Mouse (Mus musculus): ENCODE results near the gene Dlgap5. TPM values are rescaled to one million over a fixed set of nuclear protein-coding genes. Genes with fewer than 3 reads are reported as not detected.
"Not testable (repeated sequence)": the region's sequence is repeated elsewhere in the genome, so short reads cannot be mapped to it uniquely, and the experiment has no call there.

Dlgap5 gene
- 5.3 and 5.9 TPM in 2 replicates for polyA plus RNA-seq (2012; rRNA removed)

DNA sequence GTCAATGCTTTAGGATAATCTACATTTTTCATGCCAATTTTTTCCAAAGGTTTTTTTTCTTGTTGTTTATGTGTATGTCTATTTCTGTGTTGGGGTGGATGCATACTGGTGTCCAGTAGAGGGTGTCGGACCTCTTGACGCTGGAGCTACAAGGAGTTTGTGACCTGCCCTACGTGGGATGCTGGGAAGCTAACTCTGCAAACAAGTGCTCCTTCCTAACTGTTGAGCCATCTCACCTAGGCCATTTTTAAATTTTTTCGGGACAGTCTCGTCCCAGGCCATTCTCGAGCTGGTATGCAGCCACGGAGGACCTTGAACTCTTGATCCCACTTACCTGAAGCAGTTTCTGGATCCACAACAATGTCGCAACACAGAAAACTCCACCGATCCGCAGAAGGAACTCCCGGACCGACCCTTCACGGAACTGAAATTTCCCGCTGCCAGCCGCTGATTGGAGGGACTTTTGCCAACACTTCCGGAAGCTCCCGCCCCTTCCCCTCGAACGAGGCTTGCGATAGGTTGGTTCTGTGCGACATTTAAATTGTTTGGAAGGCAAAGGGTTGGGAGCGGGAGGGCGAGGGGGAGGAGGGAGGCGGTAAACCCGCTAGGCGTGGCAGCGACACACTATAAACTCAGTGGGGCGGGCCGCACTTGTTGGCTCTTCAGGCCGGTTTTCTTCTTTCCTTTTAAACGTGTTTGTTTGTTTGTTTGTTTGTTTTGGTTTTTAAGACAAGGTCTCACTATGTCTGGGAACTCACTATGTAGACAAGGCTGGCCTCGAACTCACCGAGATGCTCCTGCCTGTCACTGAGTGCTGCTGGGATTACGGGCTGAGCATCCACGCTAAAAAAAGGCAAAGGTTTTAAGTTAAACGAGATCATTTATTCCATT, at the start of gene Dlgap5:
Dlgap5 (minus strand) TSS at position 633 of the 891 bp plus-strand sequence.
- TF ChIP-seq CTCF (IDR thresholded peaks at IDR 0.05; ENCODE audit: control insufficient read depth, insufficient read depth, insufficient replicate concordance, low read depth, low read length) (no peak), POLR2A (IDR thresholded peaks at IDR 0.05; ENCODE audit: control insufficient read depth, low read depth, low read length) (peak; percentile 54; the same call in 1 of the 2 replicates)
- peak within 1 kb of the TSS; percentile 95 for H3K4me3 ChIP-seq (ENCODE audit: control insufficient read depth, low read depth, low read length)
- H3K36me3 ChIP-seq (ENCODE audit: control insufficient read depth, insufficient read depth, low read length), result no peaks in the 10 kb centered on the region
- H3K27ac ChIP-seq (ENCODE audit: control insufficient read depth, insufficient read depth, low read depth, low read length), result peak within 1 kb of the TSS; percentile 79
- H3K4me1 ChIP-seq (ENCODE audit: control insufficient read depth, insufficient read depth, low read length), result peaks cover 18% of the 10 kb centered on the region
- H3K27me3 ChIP-seq (ENCODE audit: control insufficient read depth, insufficient read depth, low read length), result no peaks in the 10 kb centered on the region

DNA sequence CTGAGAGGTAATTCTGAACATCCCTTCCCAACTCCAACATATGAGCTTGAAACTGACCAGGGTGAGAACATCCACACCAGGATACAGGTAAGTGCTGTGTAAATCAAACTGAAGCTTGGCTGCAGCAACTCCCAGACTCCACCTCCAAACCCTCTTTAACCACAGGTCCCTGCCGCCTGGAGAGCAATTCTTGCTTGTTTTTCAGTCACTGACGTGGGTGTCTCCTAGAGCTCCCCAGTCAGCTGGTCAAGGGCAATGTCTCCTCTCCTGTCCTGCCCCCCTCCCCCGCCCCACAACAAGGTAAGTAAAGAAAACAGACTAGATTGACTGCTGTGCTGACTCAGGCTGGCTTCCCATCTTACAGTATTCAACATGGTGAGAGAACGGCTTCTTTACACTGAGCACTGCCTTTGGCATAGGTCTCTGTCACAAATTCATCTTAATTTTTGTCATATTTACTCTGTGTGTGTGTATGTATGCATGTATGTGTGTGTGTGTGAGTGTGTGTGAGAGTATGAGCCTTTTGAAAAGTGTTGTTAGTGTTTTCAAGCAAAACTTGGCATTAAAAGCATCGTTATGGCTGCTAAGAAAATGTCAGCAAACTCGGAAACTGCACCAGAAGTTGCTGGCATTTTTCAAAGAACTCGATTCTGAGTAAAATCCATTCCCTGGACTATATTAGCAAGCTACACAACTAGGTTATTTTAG, 47.4 kb upstream of the Dlgap5 start:
- TF ChIP-seq POLR2A (IDR thresholded peaks at IDR 0.05; ENCODE audit: control insufficient read depth, low read depth, low read length) (no peak), CTCF (IDR thresholded peaks at IDR 0.05; ENCODE audit: control insufficient read depth, insufficient read depth, insufficient replicate concordance, low read depth, low read length) (no peak)
- Histone ChIP-seq H3K4me1 (ENCODE audit: control insufficient read depth, insufficient read depth, low read length) (peaks cover 4% of the 10 kb centered on the region), H3K27me3 (ENCODE audit: control insufficient read depth, insufficient read depth, low read length) (no peaks in the 10 kb centered on the region), H3K27ac (ENCODE audit: control insufficient read depth, insufficient read depth, low read depth, low read length) (peak overlapping the region; percentile 46), H3K36me3 (ENCODE audit: control insufficient read depth, insufficient read depth, low read length) (no peaks in the 10 kb centered on the region), H3K4me3 (ENCODE audit: control insufficient read depth, low read depth, low read length) (peak overlapping the region; percentile 17; the same call in 1 of the 2 replicates)

DNA sequence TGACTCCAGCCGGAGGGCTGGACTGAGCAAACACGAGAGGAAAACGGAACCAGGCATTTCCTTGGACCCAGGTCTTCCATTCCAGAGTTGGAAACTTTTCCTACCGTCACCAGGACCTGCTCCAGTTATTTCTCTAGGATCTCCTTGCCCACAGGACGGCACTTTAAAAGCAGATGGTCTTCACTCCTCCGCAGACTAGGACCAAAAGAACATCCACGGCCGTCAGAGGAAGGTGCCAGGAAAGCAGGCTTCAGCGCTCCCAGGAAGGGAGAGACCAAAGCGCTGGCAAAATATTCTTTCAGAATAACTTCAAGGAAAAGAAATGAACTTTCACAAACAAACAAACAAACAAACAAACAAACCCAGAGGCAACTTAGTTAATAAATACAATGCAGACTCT, 46.2 kb upstream of the Dlgap5 start:
- Histone ChIP-seq H3K27me3 (ENCODE audit: control insufficient read depth, insufficient read depth, low read length) (no peaks in the 10 kb centered on the region), H3K27ac (ENCODE audit: control insufficient read depth, insufficient read depth, low read depth, low read length) (no peak overlapping the region), H3K4me1 (ENCODE audit: control insufficient read depth, insufficient read depth, low read length) (peaks cover 4% of the 10 kb centered on the region), H3K4me3 (ENCODE audit: control insufficient read depth, low read depth, low read length) (no peak overlapping the region), H3K36me3 (ENCODE audit: control insufficient read depth, insufficient read depth, low read length) (no peaks in the 10 kb centered on the region)
- TF ChIP-seq CTCF (IDR thresholded peaks at IDR 0.05; ENCODE audit: control insufficient read depth, insufficient read depth, insufficient replicate concordance, low read depth, low read length) (no peak), POLR2A (IDR thresholded peaks at IDR 0.05; ENCODE audit: control insufficient read depth, low read depth, low read length) (no peak)

DNA sequence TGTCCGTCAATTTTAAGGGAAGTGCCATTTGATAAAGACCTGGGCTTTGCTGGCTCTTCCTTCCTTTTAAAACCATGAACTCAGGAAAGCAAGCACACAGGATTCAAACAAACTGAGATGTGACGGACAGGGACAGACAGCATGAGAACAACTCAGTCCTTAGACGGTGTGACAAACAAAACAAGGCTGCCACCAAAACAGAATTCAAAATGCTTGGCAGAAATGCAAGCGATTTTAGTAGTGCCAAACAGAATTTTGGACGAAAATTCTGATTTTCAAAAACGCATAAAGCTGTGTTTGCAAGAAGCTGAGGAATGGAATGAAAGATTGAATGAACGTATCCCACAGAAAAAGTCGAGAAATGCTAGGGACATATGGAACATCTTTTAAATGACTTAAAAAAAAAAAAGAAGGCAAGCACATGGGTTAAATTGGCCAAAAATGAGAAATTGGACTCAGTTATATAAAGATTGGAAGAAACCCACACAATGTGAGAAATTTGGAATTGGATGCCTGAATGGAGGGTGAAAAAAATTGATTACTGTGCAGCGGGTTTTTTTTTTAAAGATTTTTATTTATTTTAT, 44.8 kb upstream of the Dlgap5 start:
- no peaks in the 10 kb centered on the region for H3K36me3 ChIP-seq (ENCODE audit: control insufficient read depth, insufficient read depth, low read length)
- H3K27ac ChIP-seq (ENCODE audit: control insufficient read depth, insufficient read depth, low read depth, low read length), result no peak overlapping the region
- no peaks in the 10 kb centered on the region for H3K27me3 ChIP-seq (ENCODE audit: control insufficient read depth, insufficient read depth, low read length)
- peaks cover 4% of the 10 kb centered on the region for H3K4me1 ChIP-seq (ENCODE audit: control insufficient read depth, insufficient read depth, low read length)
- TF ChIP-seq POLR2A (IDR thresholded peaks at IDR 0.05; ENCODE audit: control insufficient read depth, low read depth, low read length), result no peak
- TF ChIP-seq CTCF (IDR thresholded peaks at IDR 0.05; ENCODE audit: control insufficient read depth, insufficient read depth, insufficient replicate concordance, low read depth, low read length), result no peak
- H3K4me3 ChIP-seq (ENCODE audit: control insufficient read depth, low read depth, low read length), result no peak overlapping the region

DNA sequence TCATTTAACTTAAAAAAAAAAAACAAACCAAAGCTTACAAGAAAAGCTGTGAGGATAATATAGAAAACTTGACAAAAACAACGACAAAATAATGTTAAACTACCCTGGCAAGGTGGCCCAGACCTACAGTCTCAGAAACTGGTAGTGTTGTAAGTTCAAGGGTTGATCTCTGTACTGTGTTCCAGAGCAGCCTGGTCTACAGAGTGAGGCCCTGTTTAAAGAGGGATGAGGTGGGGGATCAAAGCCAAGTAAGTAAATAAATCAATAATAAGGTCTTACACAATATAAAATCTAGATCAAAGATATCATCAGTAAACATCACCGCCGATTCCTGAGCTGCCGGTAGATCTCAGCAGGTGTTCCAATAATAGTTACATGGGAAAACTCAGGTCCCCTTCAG, 44.2 kb upstream of the Dlgap5 start:
- H3K4me3 ChIP-seq (ENCODE audit: control insufficient read depth, low read depth, low read length), result no peak overlapping the region
- H3K4me1 ChIP-seq (ENCODE audit: control insufficient read depth, insufficient read depth, low read length), result peaks cover 4% of the 10 kb centered on the region
- TF ChIP-seq CTCF (IDR thresholded peaks at IDR 0.05; ENCODE audit: control insufficient read depth, insufficient read depth, insufficient replicate concordance, low read depth, low read length) (no peak), POLR2A (IDR thresholded peaks at IDR 0.05; ENCODE audit: control insufficient read depth, low read depth, low read length) (no peak)
- H3K36me3 ChIP-seq (ENCODE audit: control insufficient read depth, insufficient read depth, low read length), result no peaks in the 10 kb centered on the region
- H3K27ac ChIP-seq (ENCODE audit: control insufficient read depth, insufficient read depth, low read depth, low read length), result no peak overlapping the region
- H3K27me3 ChIP-seq (ENCODE audit: control insufficient read depth, insufficient read depth, low read length), result no peaks in the 10 kb centered on the region

DNA sequence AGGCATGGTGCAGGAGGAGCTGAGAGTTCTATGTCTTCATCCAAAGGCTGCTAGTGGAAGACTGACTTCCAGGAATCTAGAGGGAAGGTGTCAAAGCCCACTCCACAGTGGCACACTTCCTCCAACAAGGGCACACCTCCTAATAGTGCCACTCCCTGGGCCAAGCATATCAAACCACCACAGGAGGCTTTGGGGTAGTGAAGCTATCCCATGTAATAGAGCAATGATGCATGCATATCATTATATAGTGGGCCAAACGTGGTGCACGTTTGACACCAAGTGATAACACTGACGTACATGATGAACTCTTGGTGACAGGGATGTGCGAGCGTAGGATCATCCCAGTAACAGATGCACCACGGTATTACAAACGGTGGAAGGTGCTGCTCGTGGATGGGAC, 43.8 kb upstream of the Dlgap5 start:
- Histone ChIP-seq H3K27ac (ENCODE audit: control insufficient read depth, insufficient read depth, low read depth, low read length) (no peak overlapping the region), H3K36me3 (ENCODE audit: control insufficient read depth, insufficient read depth, low read length) (no peaks in the 10 kb centered on the region), H3K4me1 (ENCODE audit: control insufficient read depth, insufficient read depth, low read length) (peaks cover 6% of the 10 kb centered on the region), H3K27me3 (ENCODE audit: control insufficient read depth, insufficient read depth, low read length) (no peaks in the 10 kb centered on the region), H3K4me3 (ENCODE audit: control insufficient read depth, low read depth, low read length) (no peak overlapping the region)
- TF ChIP-seq POLR2A (IDR thresholded peaks at IDR 0.05; ENCODE audit: control insufficient read depth, low read depth, low read length) (no peak), CTCF (IDR thresholded peaks at IDR 0.05; ENCODE audit: control insufficient read depth, insufficient read depth, insufficient replicate concordance, low read depth, low read length) (no peak)

DNA sequence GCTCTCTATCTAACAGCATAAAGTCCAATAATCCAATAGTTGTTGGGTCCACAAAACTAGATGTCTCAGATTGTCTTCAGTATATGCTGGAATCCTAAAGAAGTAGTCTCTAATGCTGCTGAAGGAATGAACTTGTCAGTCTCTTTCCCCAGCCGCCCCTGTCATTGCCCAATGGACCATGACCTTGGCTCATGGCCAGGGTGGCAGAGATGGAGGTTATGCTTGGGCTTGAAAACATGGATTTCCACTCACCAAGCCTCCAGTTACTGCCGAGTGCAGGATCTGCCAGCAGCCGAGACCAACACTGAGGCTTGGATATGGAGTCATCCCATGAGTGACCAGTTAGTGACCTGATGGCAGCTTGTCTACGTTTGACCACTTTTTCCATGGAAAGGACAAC, 41.3 kb upstream of the Dlgap5 start:
- TF ChIP-seq CTCF (IDR thresholded peaks at IDR 0.05; ENCODE audit: control insufficient read depth, insufficient read depth, insufficient replicate concordance, low read depth, low read length) (no peak), POLR2A (IDR thresholded peaks at IDR 0.05; ENCODE audit: control insufficient read depth, low read depth, low read length) (no peak)
- Histone ChIP-seq H3K4me3 (ENCODE audit: control insufficient read depth, low read depth, low read length) (no peak overlapping the region), H3K27me3 (ENCODE audit: control insufficient read depth, insufficient read depth, low read length) (no peaks in the 10 kb centered on the region), H3K27ac (ENCODE audit: control insufficient read depth, insufficient read depth, low read depth, low read length) (no peak overlapping the region), H3K36me3 (ENCODE audit: control insufficient read depth, insufficient read depth, low read length) (no peaks in the 10 kb centered on the region), H3K4me1 (ENCODE audit: control insufficient read depth, insufficient read depth, low read length) (peaks cover 4% of the 10 kb centered on the region)

DNA sequence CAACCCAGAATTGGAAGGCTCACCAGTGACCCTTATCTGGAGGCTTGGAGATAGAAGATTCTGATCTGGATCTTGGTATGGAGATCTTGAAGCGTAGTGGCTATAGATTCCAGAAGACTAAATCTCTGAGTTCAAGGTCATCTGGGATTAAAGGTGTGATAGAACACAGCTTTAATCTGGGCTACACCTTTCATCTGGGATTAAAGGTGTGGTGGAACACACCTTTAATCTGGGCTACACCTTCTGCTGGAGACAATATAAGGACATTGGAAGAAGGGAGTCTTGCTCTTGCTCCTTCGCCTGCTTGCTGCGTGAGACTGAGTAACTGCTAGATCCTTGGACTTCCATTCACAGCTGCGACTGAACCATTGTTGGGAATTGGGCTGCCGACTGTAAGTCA, 31.9 kb upstream of the Dlgap5 start, which contains the start of gene Fbxo34:
Fbxo34 (plus strand) TSS at position 301 of the 400 bp plus-strand sequence.
- H3K4me3 ChIP-seq (ENCODE audit: control insufficient read depth, low read depth, low read length); H3K4me1 ChIP-seq (ENCODE audit: control insufficient read depth, insufficient read depth, low read length); H3K27me3 ChIP-seq (ENCODE audit: control insufficient read depth, insufficient read depth, low read length); H3K27ac ChIP-seq (ENCODE audit: control insufficient read depth, insufficient read depth, low read depth, low read length); H3K36me3 ChIP-seq (ENCODE audit: control insufficient read depth, insufficient read depth, low read length): not testable (repeated sequence)
